Mouse (Mus musculus) left cerebral cortex, postnatal 10 days (tissue): ENCODE data around the gene Pmfbp1. TPM values are rescaled to one million over a fixed set of nuclear protein-coding genes. Genes with fewer than 3 reads are reported as not detected.
"Not testable (repeated sequence)": the region's sequence is repeated elsewhere in the genome, so short reads cannot be mapped to it uniquely, and the experiment has no call there.

ENCODE experiments used
- DNase-seq, 2 experiments: peaks; one replicate each; pipeline ENCODE4 v3.0.0; 2021 to 2022; ENCODE audit warnings: low spot score in 2 of 2, mixed read lengths in 1 of 2; ENCODE audit errors: extremely low spot score in 1 of 2
- intact Hi-C: fragments of 180-260 bp; cut with DNase I; formaldehyde crosslinking; loops from one replicate; pipeline ENCODE4 v1.15.1; 2025
- total RNA-seq, 2 experiments: library from RNA; stranded (reverse); gene quantifications; 2 replicates each; pipeline ENCODE4 v1.2.3; 2021

Gene Pmfbp1
- total RNA-seq, result under 1 TPM; 0.22 to 0.58 TPM

GRCm38 (mm10) chr8:109493727-109494126 lies at the start of gene Pmfbp1:
Pmfbp1 (plus strand) TSS chr8:109494027.
- intact Hi-C loops, result no loop called here

DNA sequence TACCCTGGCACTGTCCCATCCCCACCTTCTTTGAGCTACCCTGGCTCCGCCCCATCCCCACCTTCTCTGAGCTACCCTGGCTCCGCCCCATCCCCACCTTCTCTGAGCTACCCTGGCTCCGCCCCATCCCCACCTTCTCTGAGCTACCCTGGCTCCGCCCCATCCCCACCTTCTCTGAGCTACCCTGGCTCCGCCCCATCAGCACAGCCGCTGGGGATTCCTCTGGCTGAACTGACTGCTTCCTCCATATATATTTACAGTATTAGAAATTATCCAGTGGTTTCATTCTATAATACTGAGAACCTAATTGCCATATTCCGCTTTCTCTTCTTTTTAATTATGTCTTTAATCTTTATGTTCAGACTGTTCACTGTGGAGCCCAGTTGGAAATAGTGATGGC lies 46.9 kb upstream of the Pmfbp1 start:
- DNase-seq, intact Hi-C loops: not testable (repeated sequence)

More at GRCm38 (mm10) chr8:109493727-109494126, at the start of gene Pmfbp1:
- DNase-seq, result no peak

GRCm38 (mm10) chr8:109451000-109451399 lies 42.8 kb upstream of the Pmfbp1 start:
- no peak for DNase-seq
- intact Hi-C loops, result no loop called here

- intact Hi-C loops, result no loop called here
- DNase-seq, result peak in 1 of 2 experiments; percentile 56
These were observed 38.7 kb upstream of the Pmfbp1 start for GRCm38 (mm10) chr8:109455113-109455512.

GRCm38 (mm10) chr8:109457387-109457786 lies 36.4 kb upstream of the Pmfbp1 start:
- no peak for DNase-seq
- intact Hi-C loops, result no loop called here

DNA sequence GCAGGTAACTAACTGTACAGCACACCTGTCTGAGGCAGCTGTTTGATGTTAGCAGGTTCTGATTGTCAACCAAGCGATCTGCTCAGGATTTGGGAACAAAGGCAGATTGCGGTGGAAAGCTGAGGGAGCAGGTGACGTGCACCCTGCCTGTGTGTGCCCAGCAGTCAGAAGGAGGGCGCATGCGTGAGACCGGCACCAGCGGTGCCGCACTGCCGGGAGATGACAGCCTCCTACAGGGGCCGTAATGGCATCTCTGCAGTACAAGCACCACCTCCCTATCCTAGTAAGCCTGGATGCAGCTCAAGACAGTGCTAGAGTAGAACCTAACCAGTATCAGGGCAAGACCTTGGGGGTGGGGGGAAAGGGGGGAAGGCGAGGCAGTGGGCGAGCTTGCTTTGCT lies 35.2 kb upstream of the Pmfbp1 start:
- peak in 1 of 2 experiments; percentile 45 for DNase-seq
- intact Hi-C loops, result no loop called here

DNA sequence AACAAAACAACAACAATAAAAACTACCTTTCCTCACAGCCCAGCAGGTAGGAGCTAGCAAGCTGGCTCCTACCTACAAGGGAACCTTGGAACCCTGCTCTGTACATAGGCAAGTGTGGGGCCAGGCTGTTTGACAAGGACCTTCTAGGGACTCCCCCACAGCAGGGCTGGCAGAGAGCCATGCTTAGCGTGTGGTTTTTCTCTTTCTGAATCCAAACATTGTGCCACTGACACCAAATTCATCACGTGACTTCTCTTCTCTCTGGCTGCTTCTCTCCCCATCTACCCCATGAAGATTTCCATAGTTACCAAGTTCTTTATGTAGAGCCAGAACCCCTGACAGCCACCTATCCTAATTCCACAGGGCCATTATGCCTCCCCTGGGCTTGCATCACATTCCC lies 30.8 kb upstream of the Pmfbp1 start:
- intact Hi-C loops, result no loop called here
- DNase-seq, result peak in 1 of 2 experiments; percentile 33

GRCm38 (mm10) chr8:109463677-109464313 lies 30.0 kb upstream of the Pmfbp1 start:
- intact Hi-C loops, result no loop called here
- DNase-seq, result no peak

- intact Hi-C loops, result no loop called here
- DNase-seq, result peak; percentile 54 to 75
These were observed 29.4 kb upstream of the Pmfbp1 start for GRCm38 (mm10) chr8:109464451-109464891.

- intact Hi-C loops, result no loop called here
- no peak for DNase-seq
These were observed 28.8 kb upstream of the Pmfbp1 start for GRCm38 (mm10) chr8:109465056-109465455.

- no peak for DNase-seq
- intact Hi-C loops, result no loop called here
These were observed 28.1 kb upstream of the Pmfbp1 start for GRCm38 (mm10) chr8:109465761-109466160.

- intact Hi-C loops, result no loop called here
- DNase-seq, result no peak
These were observed 26.3 kb upstream of the Pmfbp1 start for GRCm38 (mm10) chr8:109467516-109467915.

- intact Hi-C loops, result no loop called here
- no peak for DNase-seq
These were observed 25.7 kb upstream of the Pmfbp1 start for GRCm38 (mm10) chr8:109468112-109468511.

DNA sequence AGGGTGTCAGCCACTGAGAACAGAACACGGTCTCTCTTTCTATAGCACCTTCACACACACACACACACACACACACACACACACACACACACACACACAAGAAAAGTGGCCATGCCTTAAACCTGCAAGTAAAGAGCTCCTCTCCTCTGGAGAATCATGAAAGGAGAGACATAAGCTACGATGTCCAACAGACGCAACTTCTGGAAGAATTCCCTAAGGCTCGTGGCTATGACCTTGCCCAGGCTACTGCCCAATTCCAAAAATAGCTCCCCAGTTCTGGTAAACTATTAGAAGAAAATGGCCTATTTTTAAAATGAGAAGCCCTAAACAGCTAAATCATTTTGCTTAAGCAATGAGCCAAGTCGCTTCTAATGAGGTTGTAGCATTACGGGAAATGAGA lies 22.0 kb upstream of the Pmfbp1 start:
- intact Hi-C loops, result no loop called here
- DNase-seq, result no peak

GRCm38 (mm10) chr8:109472400-109472799 lies 21.4 kb upstream of the Pmfbp1 start:
- intact Hi-C loops, result no loop called here
- DNase-seq, result no peak

GRCm38 (mm10) chr8:109474442-109475121 lies 19.2 kb upstream of the Pmfbp1 start:
- no peak for DNase-seq
- intact Hi-C loops, result no loop called here

- no peak for DNase-seq
- intact Hi-C loops, result no loop called here
These were observed 18.4 kb upstream of the Pmfbp1 start for GRCm38 (mm10) chr8:109475436-109475835.

DNA sequence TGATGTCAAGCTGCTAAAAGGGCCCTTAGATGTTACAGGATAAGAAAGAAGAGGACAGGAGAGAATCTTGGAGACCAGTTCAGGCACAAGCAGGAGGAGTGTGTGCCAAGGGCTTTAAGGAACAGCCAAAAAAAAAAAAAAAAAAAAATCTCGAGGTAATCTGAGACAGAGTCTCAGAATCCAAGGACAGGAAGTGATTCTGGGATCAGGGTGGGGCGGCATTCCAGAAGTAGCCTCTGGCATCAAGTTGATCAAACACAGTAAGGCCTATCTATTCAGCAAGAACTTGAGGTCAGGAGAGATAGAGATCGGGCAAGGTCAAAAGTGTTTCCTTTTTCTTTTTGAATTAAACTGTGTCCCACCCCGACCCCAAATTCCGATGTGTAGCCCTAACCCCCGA lies 15.2 kb upstream of the Pmfbp1 start:
- DNase-seq, result no peak
- intact Hi-C loops, result no loop called here

GRCm38 (mm10) chr8:109484741-109485140 lies 9.1 kb upstream of the Pmfbp1 start:
- no peak for DNase-seq
- intact Hi-C loops, result no loop called here

- intact Hi-C loops, result no loop called here
- no peak for DNase-seq
These were observed 8.3 kb upstream of the Pmfbp1 start for GRCm38 (mm10) chr8:109485530-109485929.
